Mouse (Mus musculus): ENCODE results near the gene Cbx5. TPM values are rescaled to one million over a fixed set of nuclear protein-coding genes. Genes with fewer than 3 reads are reported as not detected.

Gene Cbx5
- polyA plus RNA-seq, 1 experiment from 2014 or later: 120 TPM

DNA sequence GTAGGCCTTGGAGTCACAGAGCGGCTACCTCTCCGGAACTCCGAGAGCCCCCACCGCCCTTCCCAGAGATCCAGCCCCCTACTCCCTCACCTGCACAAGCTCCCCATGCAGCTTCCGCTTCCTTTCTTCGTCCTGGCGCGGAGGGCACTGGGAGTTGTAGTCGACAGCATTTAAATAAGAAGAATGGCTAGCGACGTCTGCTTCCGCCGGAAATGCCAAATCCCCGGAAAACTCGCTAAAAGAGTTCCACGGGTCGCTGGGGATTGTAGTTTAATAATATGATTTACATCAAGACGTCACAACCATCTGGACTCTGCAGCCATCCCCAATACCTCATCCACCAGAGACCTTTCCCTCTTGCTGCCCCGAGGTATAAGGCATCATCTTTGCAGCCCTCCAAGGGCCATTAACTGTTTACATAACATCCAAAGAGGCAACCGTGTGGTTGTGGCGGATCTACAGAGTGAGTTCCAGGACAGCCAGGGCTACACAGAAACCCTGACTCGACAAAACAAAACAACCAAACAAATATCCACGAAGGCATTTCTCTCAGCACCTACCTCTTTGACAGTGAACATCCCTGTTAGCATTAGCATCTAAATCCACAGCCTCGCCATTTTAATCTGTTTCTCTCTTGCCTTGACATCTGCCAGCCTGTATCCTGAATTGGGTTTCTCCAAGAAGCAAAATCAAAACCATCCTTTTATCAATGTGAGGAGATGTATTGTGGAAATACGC is 76.3 kb downstream of the Cbx5 start:
- H3K27ac ChIP-seq (ENCODE audit: low read depth, low read length): peak overlapping the region; percentile 54
- peak; percentile 92 for ATAC-seq
- peak overlapping the region; percentile 70 for H3K4me2 ChIP-seq (ENCODE audit: low read length)
- peaks cover 13% of the 10 kb centered on the region for H3K4me1 ChIP-seq (ENCODE audit: control insufficient read depth, insufficient read depth, low read depth, low read length)
- no peaks in the 10 kb centered on the region for H3K9me3 ChIP-seq (ENCODE audit: control insufficient read depth, low read length)
- peaks cover 9% of the 10 kb centered on the region for H3K27me3 ChIP-seq (replicated peaks; ENCODE audit: control insufficient read depth, insufficient read depth, low read length)
- H3K9ac ChIP-seq (ENCODE audit: low read depth, low read length): peak overlapping the region; percentile 58
- 8% methylated on average over 25 of the region's 25 CpGs for WGBS
- H3K36me3 ChIP-seq (ENCODE audit: control insufficient read depth, insufficient read depth, low read length): no peaks in the 10 kb centered on the region
- peak overlapping the region; percentile 57 for H3K4me3 ChIP-seq (ENCODE audit: low read length)

DNA sequence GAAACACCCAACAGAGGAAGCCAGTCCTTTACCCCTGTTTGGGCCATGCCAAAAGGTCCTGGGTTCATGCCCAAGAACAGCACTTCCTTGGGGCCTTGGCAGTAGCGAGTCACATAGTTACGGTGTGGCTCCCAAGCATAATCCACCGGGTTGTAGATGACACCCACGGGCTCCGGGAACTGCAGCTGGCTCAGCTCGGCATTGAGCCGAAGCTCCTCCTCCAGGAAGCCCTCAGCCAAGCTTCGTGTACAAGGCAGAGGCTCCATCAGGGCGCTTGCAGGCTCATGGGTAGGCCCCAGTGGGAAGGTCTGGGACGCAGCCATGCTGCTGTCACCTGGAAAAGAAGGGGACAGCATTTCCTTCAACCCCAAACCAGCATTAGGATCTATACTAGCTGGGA is 82.0 kb downstream of the Cbx5 start:
- no peak for ATAC-seq
- H3K27me3 ChIP-seq (replicated peaks; ENCODE audit: control insufficient read depth, insufficient read depth, low read length): no peaks in the 10 kb centered on the region
- 75% methylated on average over 10 of the region's 10 CpGs for WGBS

DNA sequence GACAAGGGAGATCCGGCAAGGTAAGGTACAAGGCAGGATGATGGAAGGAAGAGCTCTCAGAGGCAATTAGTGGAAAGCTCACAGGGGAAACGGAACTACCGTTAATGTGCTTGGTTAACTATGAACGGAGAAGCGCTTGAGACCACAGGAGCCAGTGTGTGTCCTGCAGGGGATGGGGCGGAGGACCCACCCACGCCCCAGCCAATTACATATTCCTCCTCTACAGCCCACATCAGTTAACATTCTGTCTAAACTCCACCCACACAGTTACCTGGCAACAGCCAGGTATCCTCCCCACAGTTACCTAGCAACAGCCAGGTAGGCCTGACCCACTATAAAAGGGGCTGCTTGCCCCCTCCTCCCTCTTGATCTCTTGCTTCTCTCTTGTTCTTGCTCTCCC is 82.7 kb downstream of the Cbx5 start:
- no peak overlapping the region for H3K4me3 ChIP-seq (ENCODE audit: low read length)
- no peak overlapping the region for H3K4me2 ChIP-seq (ENCODE audit: low read length)
- no peak overlapping the region for H3K27ac ChIP-seq (ENCODE audit: low read depth, low read length)
- no peaks in the 10 kb centered on the region for H3K27me3 ChIP-seq (replicated peaks; ENCODE audit: control insufficient read depth, insufficient read depth, low read length)
- WGBS: 41% methylated on average over 7 of the region's 7 CpGs
- H3K9me3 ChIP-seq (ENCODE audit: control insufficient read depth, low read length): no peaks in the 10 kb centered on the region
- no peak overlapping the region for H3K9ac ChIP-seq (ENCODE audit: low read depth, low read length)
- peaks cover 3% of the 10 kb centered on the region; the same call in 1 of the 2 replicates for H3K4me1 ChIP-seq (ENCODE audit: control insufficient read depth, insufficient read depth, low read depth, low read length)
- H3K36me3 ChIP-seq (ENCODE audit: control insufficient read depth, insufficient read depth, low read length): no peaks in the 10 kb centered on the region
- 0 out of 2 replicates have a peak, but pooled peaks have one; percentile 44 for ATAC-seq

More for the DNA sequence above, 82.0 kb downstream of the Cbx5 start:
- Histone ChIP-seq H3K9ac (ENCODE audit: low read depth, low read length) (no peak overlapping the region), H3K4me2 (ENCODE audit: low read length) (no peak overlapping the region), H3K27ac (ENCODE audit: low read depth, low read length) (no peak overlapping the region), H3K4me3 (ENCODE audit: low read length) (no peak overlapping the region), H3K4me1 (ENCODE audit: control insufficient read depth, insufficient read depth, low read depth, low read length) (peaks cover 6% of the 10 kb centered on the region; the same call in 1 of the 2 replicates), H3K9me3 (ENCODE audit: control insufficient read depth, low read length) (no peaks in the 10 kb centered on the region), H3K36me3 (ENCODE audit: control insufficient read depth, insufficient read depth, low read length) (no peaks in the 10 kb centered on the region)

DNA sequence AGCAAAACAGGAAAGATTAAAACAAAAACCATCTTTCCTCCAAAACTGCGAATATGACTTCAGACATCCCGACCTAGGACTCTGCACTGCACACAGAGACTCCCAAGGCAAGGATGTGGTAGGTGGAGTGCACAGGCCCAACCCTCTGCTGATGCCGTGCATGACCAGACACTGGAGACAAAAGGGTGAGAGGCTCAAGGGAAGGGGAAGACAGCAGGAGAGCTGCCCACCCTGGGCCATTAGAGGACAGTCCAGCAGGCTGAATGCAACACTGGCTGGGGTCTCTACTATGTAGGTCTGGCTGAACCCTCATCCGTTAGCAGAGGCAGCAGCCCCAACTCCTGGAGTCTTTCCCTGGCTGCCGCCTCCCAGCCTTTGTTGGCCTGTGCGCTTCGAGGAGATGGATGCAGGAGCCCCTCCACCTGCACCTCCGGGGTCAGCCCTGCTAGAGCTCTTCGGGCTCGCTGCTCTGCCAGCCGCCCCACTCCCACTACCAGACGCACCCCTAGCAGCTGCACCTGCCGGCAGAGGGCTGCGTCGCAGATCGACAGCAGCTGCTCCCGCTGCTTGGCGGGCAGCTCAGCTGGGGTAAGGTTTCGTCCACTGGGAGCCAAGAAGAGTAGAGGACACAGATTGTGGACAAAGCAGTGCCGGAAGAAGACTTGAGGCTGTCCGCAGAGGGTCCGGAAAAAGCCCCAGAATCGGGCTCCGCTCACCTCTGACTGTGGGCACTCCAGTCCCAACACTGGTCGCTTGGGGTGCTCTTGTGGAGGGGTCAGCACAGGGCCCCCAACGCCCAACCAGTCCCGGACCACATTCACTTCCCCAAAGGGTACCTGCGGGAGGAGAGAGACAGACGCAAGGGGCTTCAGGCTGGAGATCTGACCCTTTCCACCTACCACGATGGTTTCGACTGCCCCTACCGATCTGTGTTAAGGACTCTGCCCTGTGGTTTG is 84.0 kb downstream of the Cbx5 start:
- H3K27me3 ChIP-seq (replicated peaks; ENCODE audit: control insufficient read depth, insufficient read depth, low read length): no peaks in the 10 kb centered on the region
- peak; percentile 24; the same call in 1 of the 2 replicates for ATAC-seq
- no peaks in the 10 kb centered on the region for H3K36me3 ChIP-seq (ENCODE audit: control insufficient read depth, insufficient read depth, low read length)
- H3K4me3 ChIP-seq (ENCODE audit: low read length): no peak overlapping the region
- 0 out of 2 replicates have a peak overlapping the region, but pooled peaks have one; percentile 5 for H3K4me2 ChIP-seq (ENCODE audit: low read length)
- H3K9ac ChIP-seq (ENCODE audit: low read depth, low read length): no peak overlapping the region
- peaks cover 3% of the 10 kb centered on the region; the same call in 1 of the 2 replicates for H3K4me1 ChIP-seq (ENCODE audit: control insufficient read depth, insufficient read depth, low read depth, low read length)
- no peaks in the 10 kb centered on the region for H3K9me3 ChIP-seq (ENCODE audit: control insufficient read depth, low read length)
- H3K27ac ChIP-seq (ENCODE audit: low read depth, low read length): no peak overlapping the region
- 21% methylated on average over 32 of the region's 32 CpGs for WGBS

DNA sequence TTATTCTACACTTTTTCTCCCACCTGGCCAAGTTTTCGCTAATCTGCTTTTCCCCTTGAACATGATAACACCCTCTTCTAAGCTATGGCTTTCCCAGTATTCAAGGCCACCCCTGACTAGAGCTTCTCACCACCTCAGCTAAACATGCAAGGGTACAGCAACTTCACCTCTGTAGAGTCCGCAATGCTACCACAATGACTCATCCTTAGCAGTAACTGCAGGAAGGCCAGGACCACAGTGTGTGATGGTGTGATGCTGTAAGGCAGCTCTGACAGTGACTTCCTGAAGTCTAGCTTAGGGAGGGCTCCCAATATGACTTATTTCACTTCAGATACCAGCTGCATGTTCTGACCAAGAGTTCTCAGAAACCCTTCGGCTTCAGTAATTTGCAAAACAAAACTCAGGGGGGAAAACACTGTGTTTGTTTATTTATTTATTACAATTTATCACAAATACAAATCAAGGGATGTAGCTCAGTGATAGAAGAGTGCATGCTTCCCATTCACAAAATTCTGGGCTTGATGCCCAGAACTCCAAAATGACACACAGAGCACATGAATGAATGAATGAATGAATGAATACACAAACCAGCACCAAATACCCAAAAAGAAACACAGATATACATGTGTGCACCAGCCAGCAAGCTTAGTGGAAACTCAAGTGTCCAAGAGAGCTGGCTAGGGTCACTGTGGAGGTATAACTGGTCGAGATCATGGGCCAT is 86.6 kb downstream of the Cbx5 start:
- Histone ChIP-seq H3K4me1 (ENCODE audit: control insufficient read depth, insufficient read depth, low read depth, low read length) (peaks cover 3% of the 10 kb centered on the region; the same call in 1 of the 2 replicates), H3K4me2 (ENCODE audit: low read length) (no peak overlapping the region), H3K9me3 (ENCODE audit: control insufficient read depth, low read length) (no peaks in the 10 kb centered on the region), H3K4me3 (ENCODE audit: low read length) (no peak overlapping the region), H3K9ac (ENCODE audit: low read depth, low read length) (no peak overlapping the region), H3K36me3 (ENCODE audit: control insufficient read depth, insufficient read depth, low read length) (no peaks in the 10 kb centered on the region), H3K27ac (ENCODE audit: low read depth, low read length) (no peak overlapping the region), H3K27me3 (replicated peaks; ENCODE audit: control insufficient read depth, insufficient read depth, low read length) (no peaks in the 10 kb centered on the region)
- ATAC-seq: no peak
- WGBS: 82% methylated on average over 4 of the region's 4 CpGs

DNA sequence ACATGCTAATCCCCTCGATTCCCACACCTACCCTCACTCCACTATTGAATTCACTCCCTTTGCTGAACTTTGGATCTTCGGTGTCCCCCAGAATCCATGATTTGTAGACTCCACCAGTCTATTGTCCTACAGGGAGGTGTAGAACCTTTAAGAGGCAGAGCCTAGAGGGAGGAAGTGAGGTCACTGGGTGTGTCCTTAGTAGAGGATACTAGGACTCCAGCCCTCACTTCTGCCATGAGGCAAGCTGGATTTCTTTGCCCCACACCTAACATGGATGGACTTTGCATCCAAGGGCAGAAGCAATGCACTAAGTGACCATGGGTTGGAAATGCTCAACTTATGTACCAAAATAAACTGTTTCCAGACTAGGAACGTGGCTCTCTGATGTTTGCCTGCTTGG is 87.2 kb downstream of the Cbx5 start:
- Histone ChIP-seq H3K36me3 (ENCODE audit: control insufficient read depth, insufficient read depth, low read length) (no peaks in the 10 kb centered on the region), H3K27me3 (replicated peaks; ENCODE audit: control insufficient read depth, insufficient read depth, low read length) (no peaks in the 10 kb centered on the region), H3K4me2 (ENCODE audit: low read length) (no peak overlapping the region), H3K9me3 (ENCODE audit: control insufficient read depth, low read length) (no peaks in the 10 kb centered on the region), H3K4me1 (ENCODE audit: control insufficient read depth, insufficient read depth, low read depth, low read length) (peaks cover 8% of the 10 kb centered on the region), H3K4me3 (ENCODE audit: low read length) (no peak overlapping the region), H3K27ac (ENCODE audit: low read depth, low read length) (no peak overlapping the region), H3K9ac (ENCODE audit: low read depth, low read length) (no peak overlapping the region)
- WGBS: 89% methylated on average over 3 of the region's 3 CpGs
- no peak for ATAC-seq

DNA sequence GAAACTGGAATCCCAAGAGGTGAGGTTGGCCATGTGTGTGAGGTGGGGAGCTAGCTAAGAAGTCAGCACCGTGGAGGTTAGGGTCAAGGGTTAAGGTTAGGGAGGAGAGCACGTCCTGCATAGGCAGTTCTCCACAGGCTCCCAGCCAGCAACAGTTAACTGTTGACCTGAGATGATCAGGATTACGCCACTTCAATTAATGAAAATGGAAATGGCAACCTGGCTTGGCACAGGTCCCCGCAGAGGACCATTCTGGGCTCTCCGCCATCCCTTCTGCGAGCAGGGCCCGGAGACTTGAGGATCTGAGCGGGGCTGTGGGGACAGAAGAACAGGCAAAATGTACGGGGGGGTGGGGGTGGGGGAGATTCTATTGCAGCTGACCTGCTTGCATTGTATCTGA is 91.8 kb downstream of the Cbx5 start:
- Histone ChIP-seq H3K4me3 (ENCODE audit: low read length) (no peak overlapping the region), H3K36me3 (ENCODE audit: control insufficient read depth, insufficient read depth, low read length) (no peaks in the 10 kb centered on the region), H3K4me1 (ENCODE audit: control insufficient read depth, insufficient read depth, low read depth, low read length) (peaks cover 16% of the 10 kb centered on the region), H3K27me3 (replicated peaks; ENCODE audit: control insufficient read depth, insufficient read depth, low read length) (no peaks in the 10 kb centered on the region), H3K9me3 (ENCODE audit: control insufficient read depth, low read length) (no peaks in the 10 kb centered on the region), H3K27ac (ENCODE audit: low read depth, low read length) (peak overlapping the region; percentile 82; the same call in 1 of the 2 replicates), H3K9ac (ENCODE audit: low read depth, low read length) (no peak overlapping the region), H3K4me2 (ENCODE audit: low read length) (no peak overlapping the region; the same call in 1 of the 2 replicates)
- 20% methylated on average over 9 of the region's 9 CpGs for WGBS
- peak; percentile 28 for ATAC-seq

DNA sequence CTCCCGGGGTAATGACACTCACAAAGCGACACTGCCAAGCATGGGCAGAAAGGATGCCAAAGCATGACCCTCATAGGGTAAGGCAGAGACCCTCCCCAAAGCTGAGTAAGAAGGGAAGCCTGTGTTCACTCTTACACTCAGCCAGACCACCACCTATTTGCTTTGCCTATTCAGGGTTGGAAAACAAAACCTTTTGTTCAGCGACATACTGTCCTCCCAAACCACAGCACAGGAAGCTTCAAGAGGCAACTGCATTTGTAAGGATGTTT is 92.3 kb downstream of the Cbx5 start:
- Histone ChIP-seq H3K9ac (ENCODE audit: low read depth, low read length) (peak overlapping the region; percentile 58), H3K36me3 (ENCODE audit: control insufficient read depth, insufficient read depth, low read length) (no peaks in the 10 kb centered on the region), H3K4me1 (ENCODE audit: control insufficient read depth, insufficient read depth, low read depth, low read length) (peaks cover 16% of the 10 kb centered on the region), H3K4me3 (ENCODE audit: low read length) (peak overlapping the region; percentile 44; the same call in 1 of the 2 replicates), H3K4me2 (ENCODE audit: low read length) (peak overlapping the region; percentile 82), H3K27ac (ENCODE audit: low read depth, low read length) (peak overlapping the region; percentile 82), H3K9me3 (ENCODE audit: control insufficient read depth, low read length) (no peaks in the 10 kb centered on the region), H3K27me3 (replicated peaks; ENCODE audit: control insufficient read depth, insufficient read depth, low read length) (no peaks in the 10 kb centered on the region)
- ATAC-seq: peak; percentile 18; the same call in 1 of the 2 replicates
- WGBS: 10% methylated on average over 3 of the region's 3 CpGs

Data from hindbrain, embryonic 16.5 days (tissue).